Mouse (Mus musculus) thymus, adult 2 months (tissue): ENCODE measurements at regions not wholly inside any gene's neighbourhood (a gene's known extent, or its start where the extent isn't known, plus 50 kb on each side); places are given as distances from the start of the nearest gene placed in this dataset.

ENCODE experiments used
- CTCF ChIP-seq: fragments of 200-500 bp; IDR thresholded peaks from 2 replicates; pipeline ENCODE4 v1.5.1; 2012; ENCODE audit warnings: mild to moderate bottlenecking, control low read depth, low read length, moderate library complexity, borderline replicate concordance; ENCODE audit not compliant: control insufficient read depth, poor library complexity, insufficient read depth; ENCODE audit errors: extremely low read depth
- POLR2A ChIP-seq: fragments of 200-500 bp; IDR thresholded peaks from 2 replicates; pipeline ENCODE4 v1.6.1; 2012; ENCODE audit warnings: mild to moderate bottlenecking, low read length, control low read depth, moderate library complexity; ENCODE audit not compliant: control insufficient read depth, poor library complexity, insufficient read depth; ENCODE audit errors: extremely low read depth

- TF ChIP-seq CTCF (no peak), POLR2A (no peak)
These were observed 116.3 kb downstream of the Olfm1 start for GRCm38 (mm10) chr2:28309122-28309521.
